Mouse (Mus musculus) limb, embryonic 12.5 days (tissue): ENCODE results near the gene Zfyve9. TPM values are rescaled to one million over a fixed set of nuclear protein-coding genes. Genes with fewer than 3 reads are reported as not detected.
A peak's percentile ranks its signal among the peaks of the same experiment; 100 is the strongest.

Source experiments
- ATAC-seq: fragments of 200-750 bp; cut with Nextera tagmentation; 2 replicates; pipeline ENCODE4 v1.8.0; 2017; ENCODE audit warnings: low read depth, moderate TSS enrichment; ENCODE audit not compliant: insufficient number of reproducible peaks, insufficient read depth, low FRiP score, low TSS enrichment
- H3K27ac ChIP-seq: fragments of 300-500 bp; sonication (generic); 2 replicates; pipeline ENCODE4 v1.5.1; 2016; ENCODE audit warnings: mild to moderate bottlenecking, moderate library complexity
- H3K27me3 ChIP-seq: fragments of 300-500 bp; sonication (generic); 2 replicates; pipeline ENCODE4 v1.6.1; 2016; ENCODE audit warnings: mild to moderate bottlenecking, moderate library complexity
- H3K36me3 ChIP-seq: fragments of 300-500 bp; sonication (generic); 2 replicates; pipeline ENCODE4 v1.6.1; 2016; ENCODE audit warnings: mild to moderate bottlenecking, moderate library complexity
- H3K4me1 ChIP-seq: fragments of 300-500 bp; sonication (generic); replicated peaks from 2 replicates; pipeline ENCODE4 v1.6.1; 2016
- H3K4me2 ChIP-seq: fragments of 300-500 bp; sonication (generic); 2 replicates; pipeline ENCODE4 v1.6.1; 2016; ENCODE audit warnings: mild to moderate bottlenecking, moderate library complexity
- H3K4me3 ChIP-seq: fragments of 300-500 bp; sonication (generic); replicated peaks from 2 replicates; pipeline ENCODE4 v1.5.1; 2016; ENCODE audit warnings: mild to moderate bottlenecking
- H3K9ac ChIP-seq: fragments of 300-500 bp; sonication (generic); replicated peaks from 2 replicates; pipeline ENCODE4 v1.6.1; 2016; ENCODE audit warnings: mild to moderate bottlenecking, moderate library complexity
- H3K9me3 ChIP-seq: fragments of 300-500 bp; sonication (generic); 2 replicates; pipeline ENCODE4 v1.6.1; 2016; ENCODE audit warnings: mild to moderate bottlenecking, moderate library complexity
- WGBS: fragments of 180-500 bp; shearing (Covaris S2); methylation state at CpG from one replicate; pipeline ENCODE4 v1.1.7; 2016; 5-methylcytosine and 5-hydroxymethylcytosine counted together
- polyA plus RNA-seq: library from polyadenylated mRNA; unstranded; fragments of >200 nt; fragmentation: Nextera tagmentation; extraction: Ambion mirVana; gene quantifications from 2 replicates; pipeline ENCODE4 v1.2.1, GENCODE M21; 2016

Zfyve9 gene
- polyA plus RNA-seq: 6.9 and 7.0 TPM in 2 replicates

GRCm38 (mm10) chr4:108780057-108780863, at the start of gene Zfyve9:
TSS of gene Zfyve9 (minus strand) at chr4:108780798.
- peak within 1 kb of the TSS; percentile 90 for H3K4me3 ChIP-seq
- peak within 1 kb of the TSS; percentile 97 for H3K9ac ChIP-seq
- H3K27ac ChIP-seq: peak within 1 kb of the TSS; percentile 98
- no peaks in the 10 kb centered on the region for H3K36me3 ChIP-seq
- H3K4me1 ChIP-seq: 0 out of 2 replicates have a peak, but pooled peaks cover 7% of the 10 kb centered on the region
- WGBS: under 1% methylated on average over 101 of the region's 111 CpGs
- peak within 1 kb of the TSS; percentile 71 for H3K4me2 ChIP-seq
- no peaks in the 10 kb centered on the region for H3K27me3 ChIP-seq
- ATAC-seq: peak; percentile 88
- H3K9me3 ChIP-seq: no peaks in the 10 kb centered on the region

GRCm38 (mm10) chr4:108826643-108827042, 46.0 kb upstream of the Zfyve9 start:
- Histone ChIP-seq H3K27me3 (no peaks in the 10 kb centered on the region), H3K9me3 (no peaks in the 10 kb centered on the region), H3K9ac (no peak overlapping the region), H3K4me2 (no peak overlapping the region), H3K4me1 (peaks cover 1% of the 10 kb centered on the region), H3K36me3 (peaks cover 81% of the 10 kb centered on the region), H3K4me3 (no peak overlapping the region), H3K27ac (no peak overlapping the region)
- WGBS: 90% methylated on average over 2 of the region's 2 CpGs
- no peak for ATAC-seq

GRCm38 (mm10) chr4:108826096-108826495, 45.5 kb upstream of the Zfyve9 start:
- ATAC-seq: no peak
- Histone ChIP-seq H3K4me3 (no peak overlapping the region), H3K4me1 (no peaks in the 10 kb centered on the region), H3K27me3 (no peaks in the 10 kb centered on the region), H3K9me3 (no peaks in the 10 kb centered on the region), H3K4me2 (no peak overlapping the region), H3K9ac (no peak overlapping the region), H3K27ac (no peak overlapping the region), H3K36me3 (peaks cover 85% of the 10 kb centered on the region)
- WGBS: 91% methylated on average over 1 of the region's 1 CpGs

- Histone ChIP-seq H3K4me2 (no peak overlapping the region), H3K4me1 (no peaks in the 10 kb centered on the region), H3K36me3 (peaks cover 89% of the 10 kb centered on the region), H3K27me3 (no peaks in the 10 kb centered on the region), H3K9me3 (no peaks in the 10 kb centered on the region), H3K27ac (no peak overlapping the region), H3K9ac (no peak overlapping the region), H3K4me3 (no peak overlapping the region)
- 93% methylated on average over 3 of the region's 3 CpGs for WGBS
- no peak for ATAC-seq
Observed at GRCm38 (mm10) chr4:108825677-108826076, 45.1 kb upstream of the Zfyve9 start.

- WGBS: 75% methylated on average over 6 of the region's 6 CpGs
- no peak overlapping the region for H3K4me2 ChIP-seq
- no peaks in the 10 kb centered on the region for H3K4me1 ChIP-seq
- ATAC-seq: no peak
- no peak overlapping the region for H3K4me3 ChIP-seq
- H3K27me3 ChIP-seq: no peaks in the 10 kb centered on the region
- no peak overlapping the region for H3K9ac ChIP-seq
- H3K36me3 ChIP-seq: peaks cover 14% of the 10 kb centered on the region
- H3K9me3 ChIP-seq: no peaks in the 10 kb centered on the region
- no peak overlapping the region for H3K27ac ChIP-seq
Observed at GRCm38 (mm10) chr4:108811550-108811949, 31.0 kb upstream of the Zfyve9 start.

GRCm38 (mm10) chr4:108811142-108811541, 30.5 kb upstream of the Zfyve9 start:
- Histone ChIP-seq H3K36me3 (peaks cover 14% of the 10 kb centered on the region), H3K4me3 (no peak overlapping the region), H3K27ac (no peak overlapping the region), H3K9ac (no peak overlapping the region), H3K4me1 (no peaks in the 10 kb centered on the region), H3K9me3 (no peaks in the 10 kb centered on the region), H3K4me2 (no peak overlapping the region), H3K27me3 (no peaks in the 10 kb centered on the region)
- 67% methylated on average over 4 of the region's 4 CpGs for WGBS
- ATAC-seq: no peak

GRCm38 (mm10) chr4:108803535-108803934, 22.9 kb upstream of the Zfyve9 start:
- WGBS: 88% methylated on average over 2 of the region's 2 CpGs
- Histone ChIP-seq H3K4me3 (no peak overlapping the region), H3K4me1 (no peaks in the 10 kb centered on the region), H3K36me3 (no peaks in the 10 kb centered on the region), H3K9ac (no peak overlapping the region), H3K27ac (no peak overlapping the region), H3K9me3 (no peaks in the 10 kb centered on the region), H3K27me3 (no peaks in the 10 kb centered on the region), H3K4me2 (no peak overlapping the region)
- ATAC-seq: no peak

- no peaks in the 10 kb centered on the region for H3K36me3 ChIP-seq
- ATAC-seq: no peak
- no peaks in the 10 kb centered on the region for H3K4me1 ChIP-seq
- no peak overlapping the region for H3K27ac ChIP-seq
- no peak overlapping the region for H3K4me3 ChIP-seq
- no peaks in the 10 kb centered on the region for H3K27me3 ChIP-seq
- no peak overlapping the region for H3K9ac ChIP-seq
- 55% methylated on average over 2 of the region's 2 CpGs for WGBS
- H3K4me2 ChIP-seq: no peak overlapping the region
- no peaks in the 10 kb centered on the region for H3K9me3 ChIP-seq
Observed at GRCm38 (mm10) chr4:108798083-108798830, 17.7 kb upstream of the Zfyve9 start.

GRCm38 (mm10) chr4:108796701-108797100, 16.1 kb upstream of the Zfyve9 start:
- no peaks in the 10 kb centered on the region for H3K36me3 ChIP-seq
- no peaks in the 10 kb centered on the region for H3K9me3 ChIP-seq
- H3K27me3 ChIP-seq: no peaks in the 10 kb centered on the region
- H3K9ac ChIP-seq: no peak overlapping the region
- 39% methylated on average over 4 of the region's 4 CpGs for WGBS
- ATAC-seq: no peak
- no peaks in the 10 kb centered on the region for H3K4me1 ChIP-seq
- H3K27ac ChIP-seq: no peak overlapping the region
- H3K4me2 ChIP-seq: no peak overlapping the region
- no peak overlapping the region for H3K4me3 ChIP-seq

GRCm38 (mm10) chr4:108793941-108794340, 13.3 kb upstream of the Zfyve9 start:
- Histone ChIP-seq H3K9ac (no peak overlapping the region), H3K4me3 (no peak overlapping the region), H3K4me2 (no peak overlapping the region), H3K27me3 (no peaks in the 10 kb centered on the region), H3K9me3 (no peaks in the 10 kb centered on the region), H3K36me3 (no peaks in the 10 kb centered on the region), H3K27ac (no peak overlapping the region), H3K4me1 (no peaks in the 10 kb centered on the region)
- ATAC-seq: no peak
- 69% methylated on average over 1 of the region's 1 CpGs for WGBS

GRCm38 (mm10) chr4:108790507-108790906, 9.9 kb upstream of the Zfyve9 start:
- 50% methylated on average over 1 of the region's 1 CpGs for WGBS
- Histone ChIP-seq H3K4me2 (no peak overlapping the region), H3K4me3 (no peak overlapping the region)

More at GRCm38 (mm10) chr4:108790507-108790906, 9.9 kb upstream of the Zfyve9 start:
- Histone ChIP-seq H3K27ac (no peak overlapping the region), H3K4me1 (no peaks in the 10 kb centered on the region), H3K9me3 (no peaks in the 10 kb centered on the region), H3K27me3 (no peaks in the 10 kb centered on the region), H3K36me3 (no peaks in the 10 kb centered on the region), H3K9ac (no peak overlapping the region)
- no peak for ATAC-seq
